Mouse (Mus musculus) hindbrain, postnatal 0 days (tissue): ENCODE measurements around the gene Ivd. TPM values are rescaled to one million over a fixed set of nuclear protein-coding genes. Genes with fewer than 3 reads are reported as not detected.

Experiments used
- ATAC-seq: fragments of 200-750 bp; cut with Nextera tagmentation; 2 replicates; pipeline ENCODE4 v1.8.0; 2017; ENCODE audit warnings: mild to moderate bottlenecking, moderate TSS enrichment, moderate library complexity
- DNase-seq: peaks from one replicate; pipeline ENCODE4 v3.0.0-alpha.2; 2015; ENCODE audit warnings: low spot score
- H3K27ac ChIP-seq: fragments of 300-500 bp; sonication (generic); 2 replicates; pipeline ENCODE4 v1.5.1; 2014; ENCODE audit warnings: mild to moderate bottlenecking
- H3K27me3 ChIP-seq: fragments of 300-500 bp; sonication (generic); 2 replicates; pipeline ENCODE4 v1.6.1; 2014; ENCODE audit warnings: low read length, mixed read lengths; ENCODE audit not compliant: insufficient read depth
- H3K36me3 ChIP-seq: fragments of 300-500 bp; sonication (generic); 2 replicates; pipeline ENCODE4 v1.6.1; 2014; ENCODE audit warnings: low read length, mixed read lengths; ENCODE audit not compliant: insufficient read depth
- H3K4me1 ChIP-seq: fragments of 300-500 bp; sonication (generic); 2 replicates; pipeline ENCODE4 v1.6.1; 2014; ENCODE audit warnings: antibody characterized with exemption, low read length, mixed read lengths; ENCODE audit not compliant: insufficient read depth
- H3K4me2 ChIP-seq: fragments of 300-500 bp; sonication (generic); 2 replicates; pipeline ENCODE4 v1.6.1; 2014; ENCODE audit warnings: low read depth, mild to moderate bottlenecking, low read length, moderate library complexity, mixed read lengths
- H3K4me3 ChIP-seq: fragments of 300-500 bp; sonication (generic); 2 replicates; pipeline ENCODE4 v1.5.1; 2014; ENCODE audit warnings: low read length
- H3K9ac ChIP-seq: fragments of 300-500 bp; sonication (generic); replicated peaks from 2 replicates; pipeline ENCODE4 v1.6.1; 2014; ENCODE audit warnings: mild to moderate bottlenecking, low read length, moderate library complexity, mixed read lengths
- H3K9me3 ChIP-seq: fragments of 300-500 bp; sonication (generic); 2 replicates; pipeline ENCODE4 v1.6.1; 2016; ENCODE audit warnings: low read length, mixed read lengths
- CTCF ChIP-seq: IDR thresholded peaks from 2 replicates; pipeline ENCODE4 v1.5.1; 2016; ENCODE audit warnings: antibody characterized with exemption, control low read depth, low read depth
- WGBS: fragments of 180-500 bp; shearing (Covaris S2); extraction: QIAGEN DNeasy Blood & Tissue Kit; methylation state at CpG from one replicate; pipeline ENCODE4 v1.1.7; 2014; 5-methylcytosine and 5-hydroxymethylcytosine counted together
- polyA plus RNA-seq: library from polyadenylated mRNA; unstranded; fragments of >200 nt; fragmentation: Nextera tagmentation; extraction: Ambion mirVana; gene quantifications from 2 replicates; pipeline ENCODE4 v1.2.1, GENCODE M21; 2015
- total RNA-seq: library from RNA; depleted of rRNA; stranded (reverse); fragments of >200 nt; gene quantifications from 2 replicates; pipeline ENCODE4 v1.2.3, GENCODE M21; 2014

The Ivd gene
- total and polyA plus RNA-seq, 2 experiments from 2014 or later, result 61.7 to 101 TPM

- H3K36me3 ChIP-seq, result 0 out of 2 replicates have a peak, but pooled peaks cover 5% of the 10 kb centered on the region
- no peak overlapping the region for H3K9ac ChIP-seq
- H3K4me3 ChIP-seq, result no peak overlapping the region
- no peaks in the 10 kb centered on the region for H3K27me3 ChIP-seq
- DNase-seq, result peak; percentile 50
- TF ChIP-seq CTCF, result no peak
- peak overlapping the region; percentile 32; the same call in 1 of the 2 replicates for H3K27ac ChIP-seq
- 32% methylated on average over 11 of the region's 11 CpGs for WGBS
- H3K9me3 ChIP-seq, result no peaks in the 10 kb centered on the region
- peaks cover 24% of the 10 kb centered on the region for H3K4me1 ChIP-seq
- peak overlapping the region; percentile 19; the same call in 1 of the 2 replicates for H3K4me2 ChIP-seq
- ATAC-seq, result peak; percentile 58
Measured at GRCm38 (mm10) chr2:118913551-118914276, 52.0 kb downstream of the Ivd start.

GRCm38 (mm10) chr2:118914685-118915084 lies 52.9 kb downstream of the Ivd start:
- no peaks in the 10 kb centered on the region for H3K27me3 ChIP-seq
- H3K27ac ChIP-seq, result no peak overlapping the region
- DNase-seq (no peak), ATAC-seq (peak; percentile 46; the same call in 1 of the 2 replicates)
- H3K4me1 ChIP-seq, result peaks cover 24% of the 10 kb centered on the region
- 0 out of 2 replicates have a peak, but pooled peaks cover 5% of the 10 kb centered on the region for H3K36me3 ChIP-seq
- no peak overlapping the region for H3K9ac ChIP-seq
- TF ChIP-seq CTCF, result no peak
- no peak overlapping the region for H3K4me3 ChIP-seq
- no peak overlapping the region for H3K4me2 ChIP-seq
- 23% methylated on average over 8 of the region's 8 CpGs for WGBS
- H3K9me3 ChIP-seq, result no peaks in the 10 kb centered on the region

GRCm38 (mm10) chr2:118916436-118916835 lies 54.7 kb downstream of the Ivd start:
- H3K27ac ChIP-seq, result no peak overlapping the region
- no peak for ATAC-seq
- peaks cover 14% of the 10 kb centered on the region; the same call in 1 of the 2 replicates for H3K36me3 ChIP-seq
- H3K9ac ChIP-seq, result no peak overlapping the region
- no peak overlapping the region for H3K4me3 ChIP-seq
- H3K4me1 ChIP-seq, result peaks cover 24% of the 10 kb centered on the region
- no peak for DNase-seq
- H3K27me3 ChIP-seq, result no peaks in the 10 kb centered on the region
- H3K4me2 ChIP-seq, result no peak overlapping the region
- H3K9me3 ChIP-seq, result no peaks in the 10 kb centered on the region
- WGBS, result 87% methylated on average over 17 of the region's 17 CpGs
- no peak for TF ChIP-seq CTCF

GRCm38 (mm10) chr2:118918543-118918942 lies 56.8 kb downstream of the Ivd start:
- H3K9ac ChIP-seq, result no peak overlapping the region
- peaks cover 29% of the 10 kb centered on the region; the same call in 1 of the 2 replicates for H3K36me3 ChIP-seq
- no peaks in the 10 kb centered on the region for H3K9me3 ChIP-seq
- H3K4me3 ChIP-seq, result no peak overlapping the region
- DNase-seq (no peak), ATAC-seq (no peak)
- H3K4me2 ChIP-seq, result no peak overlapping the region
- TF ChIP-seq CTCF, result no peak
- H3K27ac ChIP-seq, result no peak overlapping the region
- WGBS, result 61% methylated on average over 1 of the region's 1 CpGs
- no peaks in the 10 kb centered on the region for H3K27me3 ChIP-seq
- H3K4me1 ChIP-seq, result peaks cover 14% of the 10 kb centered on the region

- no peak for TF ChIP-seq CTCF
- Histone ChIP-seq H3K27me3 (no peaks in the 10 kb centered on the region), H3K4me3 (no peak overlapping the region), H3K27ac (no peak overlapping the region), H3K9ac (no peak overlapping the region), H3K36me3 (peaks cover 34% of the 10 kb centered on the region; the same call in 1 of the 2 replicates), H3K4me2 (no peak overlapping the region), H3K9me3 (no peaks in the 10 kb centered on the region), H3K4me1 (no peaks in the 10 kb centered on the region)
- 74% methylated on average over 3 of the region's 3 CpGs for WGBS
- no peak for ATAC-seq
- DNase-seq, result no peak
Measured at GRCm38 (mm10) chr2:118920428-118920827, 58.7 kb downstream of the Ivd start.

GRCm38 (mm10) chr2:118925952-118926351 lies 64.2 kb downstream of the Ivd start:
- WGBS, result 3% methylated on average over 6 of the region's 6 CpGs
- Histone ChIP-seq H3K36me3 (peaks cover 25% of the 10 kb centered on the region; the same call in 1 of the 2 replicates), H3K9me3 (no peaks in the 10 kb centered on the region), H3K9ac (peak overlapping the region; percentile 64), H3K27me3 (no peaks in the 10 kb centered on the region), H3K4me3 (peak overlapping the region; percentile 52), H3K27ac (no peak overlapping the region), H3K4me2 (peak overlapping the region; percentile 84), H3K4me1 (peaks cover 11% of the 10 kb centered on the region)
- TF ChIP-seq CTCF, result no peak
- DNase-seq (no peak), ATAC-seq (peak; percentile 50)
